Mouse (Mus musculus): ENCODE results near the gene Foxp1.

Foxp1 gene

DNA sequence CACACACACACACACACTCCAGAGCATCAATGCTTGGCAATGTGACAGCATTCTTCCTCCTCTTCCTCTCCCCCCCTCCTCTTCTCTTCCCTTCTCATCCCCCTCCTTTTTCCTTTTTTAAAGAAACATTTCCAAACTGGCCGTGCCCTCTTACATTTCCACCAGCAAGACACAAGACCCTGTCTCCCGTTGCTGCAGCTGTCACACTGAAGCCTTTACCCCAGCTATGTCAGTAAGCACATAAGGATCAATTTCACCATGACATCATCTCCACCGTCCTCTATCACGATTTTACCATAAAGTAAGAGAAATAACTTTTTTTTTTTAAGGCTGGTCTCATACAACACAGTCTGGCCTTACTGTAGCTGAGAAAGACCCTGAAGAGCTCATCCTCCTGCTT is 410.7 kb downstream of the Foxp1 start:
- no peak for DNase-seq

DNA sequence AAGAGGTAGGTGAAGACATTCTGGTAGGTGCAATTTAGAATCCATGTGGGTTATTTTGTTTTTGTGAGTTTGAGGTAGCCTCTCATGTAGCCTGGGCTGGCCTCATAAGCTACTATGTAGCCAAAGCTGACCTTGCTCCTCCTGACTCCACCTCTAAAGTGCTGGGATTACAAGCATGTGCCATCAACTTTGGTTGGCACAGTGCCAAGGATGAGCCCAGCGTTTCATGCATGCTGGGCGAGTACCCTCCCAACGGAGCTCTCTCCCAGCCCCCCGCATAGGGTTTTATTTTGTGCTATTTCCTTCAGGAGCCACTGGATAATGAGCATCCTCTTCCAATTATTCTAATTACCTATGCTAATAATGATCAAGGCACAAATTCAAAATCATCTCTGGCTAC is 414.1 kb downstream of the Foxp1 start:
- no peak for DNase-seq

DNA sequence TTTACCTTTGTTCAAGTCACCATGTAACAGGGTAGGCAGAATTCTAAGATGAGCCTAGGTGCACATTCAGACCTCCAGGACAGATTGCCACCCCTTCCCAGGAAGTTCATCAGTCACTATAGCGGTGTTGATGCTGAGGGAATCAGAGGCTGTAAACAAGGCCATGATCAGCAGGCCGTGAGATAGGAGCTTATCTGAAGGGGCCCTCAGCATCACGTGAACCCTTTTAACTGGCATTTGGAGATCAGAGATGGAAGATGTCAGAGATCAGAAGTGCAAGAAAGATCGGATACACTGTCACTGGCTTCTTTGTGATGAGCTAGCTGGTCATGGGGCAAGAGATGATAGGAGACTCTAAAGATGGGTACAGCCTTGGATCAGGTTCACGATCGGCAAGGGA is 414.8 kb downstream of the Foxp1 start:
- no peak for DNase-seq

DNA sequence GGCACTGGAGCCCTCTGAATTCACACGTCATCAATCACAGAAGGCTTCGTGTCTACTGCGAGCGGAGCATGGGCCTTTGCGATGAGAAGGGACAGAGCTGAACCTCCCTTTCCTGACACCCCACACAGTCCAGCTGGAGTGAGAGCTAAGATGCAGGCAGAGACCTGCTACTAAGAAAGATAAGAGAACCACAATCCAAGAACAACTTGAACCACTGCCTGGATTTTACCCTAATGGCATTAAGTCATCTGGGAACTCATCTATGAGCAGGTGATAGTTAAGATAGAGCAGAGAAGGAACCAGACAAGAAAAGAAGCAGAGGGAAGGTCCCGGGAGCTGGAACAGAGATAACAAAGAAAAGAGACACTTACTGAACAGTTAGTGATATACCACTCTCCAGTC is 415.4 kb downstream of the Foxp1 start:
- no peak for DNase-seq

DNA sequence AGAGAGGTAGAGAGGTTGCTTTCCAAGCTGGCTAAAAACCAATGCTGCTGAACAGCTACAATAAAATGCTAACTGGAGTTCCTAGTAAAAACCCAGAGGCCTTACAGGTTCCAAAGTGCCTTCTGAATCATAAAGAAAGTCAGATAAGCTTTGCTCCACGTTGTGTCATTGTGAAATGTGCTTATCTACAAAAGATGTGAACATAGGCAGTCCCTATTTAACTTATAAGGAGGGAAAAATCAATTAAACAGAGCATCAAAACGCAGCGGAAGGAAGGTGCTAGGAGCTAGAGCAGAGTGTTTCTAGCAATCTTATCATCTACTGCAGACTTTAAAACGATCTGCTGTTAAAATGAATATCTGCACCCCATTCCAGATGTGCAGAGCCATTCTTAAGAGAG is 416.5 kb downstream of the Foxp1 start:
- DNase-seq, result no peak

DNA sequence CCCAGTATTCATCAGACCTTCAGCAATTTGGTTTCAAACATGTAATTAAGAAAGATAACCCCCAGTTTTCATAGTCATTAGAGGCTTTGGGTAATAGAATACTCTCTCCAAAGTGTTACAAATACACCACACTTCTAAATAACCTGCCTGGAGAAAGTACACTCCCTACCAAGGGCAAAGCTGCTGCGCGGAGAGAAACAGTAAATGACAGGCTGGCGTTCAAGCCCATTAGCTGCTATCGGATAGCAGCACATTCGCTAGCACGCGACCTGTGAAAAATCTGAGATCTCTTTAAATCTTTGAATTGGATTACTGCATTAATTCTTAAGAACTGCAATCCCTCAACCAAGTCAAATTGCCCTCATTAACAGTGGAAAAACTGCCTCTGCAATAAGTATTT is 418.1 kb downstream of the Foxp1 start:
- no peak for DNase-seq

DNA sequence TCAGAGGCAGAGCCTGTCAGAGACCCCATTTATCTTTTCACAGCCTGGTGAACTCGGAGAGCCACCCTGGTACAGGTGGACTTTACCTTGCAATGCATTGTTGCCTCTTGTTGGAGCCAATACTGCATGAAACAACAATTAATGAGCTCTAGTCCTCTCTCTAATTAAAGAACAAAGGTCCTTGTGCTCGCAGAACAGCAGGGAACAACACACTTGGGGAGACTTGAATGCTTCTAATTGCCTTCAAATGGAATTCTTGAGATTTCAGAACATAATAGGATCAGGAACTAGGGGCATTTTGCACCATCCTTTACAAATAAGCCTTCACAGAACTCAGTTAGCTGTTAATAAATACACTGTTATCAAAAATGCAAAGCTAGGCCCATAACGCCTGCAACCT is 418.6 kb downstream of the Foxp1 start:
- DNase-seq, result no peak

DNA sequence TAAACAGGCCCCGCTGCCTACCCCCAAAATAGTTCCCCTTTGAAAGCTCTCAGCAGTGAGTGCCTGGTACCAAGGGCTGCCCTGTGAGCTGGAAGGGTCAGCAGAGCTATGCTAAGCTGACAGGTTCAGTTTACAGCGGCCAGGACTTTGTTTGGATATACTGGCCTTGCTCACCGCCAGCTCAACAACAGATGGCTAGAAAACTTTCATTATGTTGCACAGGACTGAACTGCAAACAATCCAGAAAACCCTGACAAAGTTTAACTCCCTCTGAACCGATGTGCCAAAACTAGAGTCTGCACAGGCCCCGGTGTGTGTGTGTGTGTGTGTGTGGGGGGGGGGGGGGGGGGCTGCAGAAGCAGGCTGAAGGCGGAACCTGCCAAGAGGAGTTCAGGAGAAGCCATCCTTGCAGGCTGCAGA is 421.0 kb downstream of the Foxp1 start:
- peak; percentile 55 for DNase-seq

DNA sequence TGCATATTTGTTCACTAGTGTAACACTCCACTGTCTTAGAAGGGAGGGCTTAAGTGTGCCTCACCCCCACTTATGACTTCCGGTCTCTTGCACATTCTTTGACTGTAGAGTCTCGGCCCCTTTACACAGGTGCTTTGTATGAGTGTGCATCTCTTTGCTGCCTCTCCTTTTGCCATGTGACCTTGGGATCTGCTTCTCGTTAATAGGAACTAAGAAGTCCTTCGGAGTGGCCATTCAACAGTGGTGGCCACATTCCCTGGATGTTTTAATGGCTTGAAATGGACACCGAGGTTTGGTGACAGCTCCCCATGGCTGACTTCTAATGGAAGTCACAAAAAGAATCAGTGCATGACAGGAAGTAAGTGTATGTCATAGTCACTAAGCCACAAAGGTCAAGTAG is 422.2 kb downstream of the Foxp1 start:
- no peak for DNase-seq

DNA sequence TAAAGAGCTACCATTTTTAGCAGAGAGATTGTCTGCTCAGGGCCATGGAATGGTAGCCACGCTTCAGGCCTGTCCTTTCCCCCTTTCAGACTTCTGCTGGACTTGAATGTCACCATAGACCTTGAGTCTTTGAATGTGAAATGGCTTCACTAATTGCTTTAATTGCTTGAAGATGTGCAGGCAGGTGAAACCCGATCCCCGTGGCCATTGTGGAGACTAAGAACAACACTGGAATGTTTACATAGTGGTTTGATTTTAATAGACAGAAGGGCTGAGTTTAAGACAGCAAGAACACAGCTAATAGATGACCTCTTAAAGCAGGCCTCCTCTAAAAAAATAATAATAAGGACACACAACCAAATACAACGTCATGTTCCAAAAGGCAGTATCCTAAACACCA is 422.7 kb downstream of the Foxp1 start:
- no peak for DNase-seq

DNA sequence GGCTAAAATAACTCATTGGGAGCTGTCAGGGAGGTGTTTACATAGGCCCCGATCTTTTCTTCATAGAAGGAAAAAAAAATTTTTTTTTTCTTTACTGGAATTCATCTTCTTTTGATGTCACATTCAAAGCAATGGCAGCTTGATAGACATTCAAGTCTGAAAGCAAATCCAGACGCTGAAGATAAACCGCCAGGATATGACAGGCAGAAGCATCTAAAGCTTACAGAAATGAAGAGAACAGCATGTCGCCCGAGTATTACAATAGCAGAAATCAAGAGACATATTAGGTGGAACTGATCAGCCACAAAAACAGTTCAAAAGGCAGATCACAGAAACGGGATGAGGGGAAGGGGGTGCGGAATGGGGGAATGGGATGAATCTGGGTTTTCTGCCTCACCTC is 425.3 kb downstream of the Foxp1 start:
- DNase-seq, result no peak

DNA sequence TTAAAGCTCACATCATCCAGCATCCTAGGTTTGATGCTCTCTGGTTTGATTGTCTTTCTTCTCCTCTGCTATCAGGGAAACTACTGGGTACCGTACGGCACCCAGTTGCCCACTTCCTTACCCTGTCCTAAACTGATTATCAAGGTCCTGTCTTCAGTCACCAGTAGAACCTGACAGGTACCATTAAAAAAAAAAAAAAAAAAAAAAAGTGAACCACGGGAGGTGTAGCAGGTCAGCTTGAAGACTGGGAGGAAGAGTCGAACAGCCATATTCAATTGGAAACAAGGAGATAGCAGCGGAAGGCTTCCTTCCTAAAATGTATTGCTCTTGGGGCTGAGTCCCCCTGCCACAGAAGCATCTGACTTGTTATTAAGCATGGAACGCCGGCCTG is 425.8 kb downstream of the Foxp1 start:
- no peak for DNase-seq

DNA sequence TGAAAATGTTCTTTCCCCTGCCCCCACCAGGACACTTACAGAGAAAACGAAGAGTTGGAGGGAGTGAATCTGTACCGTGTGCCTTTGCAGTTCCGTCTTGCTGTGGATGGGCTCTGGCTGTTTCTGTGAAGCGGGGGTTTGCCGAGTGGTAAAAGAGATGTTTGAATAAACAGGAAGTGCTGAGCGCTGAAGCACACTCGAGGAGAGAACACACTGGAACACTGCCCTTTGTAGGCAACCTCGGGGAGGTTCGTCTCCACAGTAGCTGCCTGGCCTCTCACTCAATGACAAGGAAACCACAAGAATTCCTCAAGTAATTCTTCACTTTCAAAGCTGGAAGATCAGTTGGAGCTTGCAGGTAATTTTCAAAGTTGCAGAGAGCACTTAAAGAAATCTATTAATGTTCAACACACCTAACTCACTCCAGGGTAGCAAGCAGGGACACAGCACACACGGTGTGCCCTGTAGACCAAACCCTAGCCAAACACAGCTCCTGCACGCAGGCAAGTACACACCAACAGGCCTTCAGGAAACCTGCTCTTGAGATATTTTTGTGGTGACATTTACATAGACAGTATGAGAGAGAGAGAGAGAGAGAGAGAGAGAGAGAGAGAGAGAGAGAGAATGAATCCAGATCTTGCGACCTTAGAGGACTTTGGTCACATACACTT is 426.3 kb downstream of the Foxp1 start:
- peak; percentile 45 for DNase-seq

DNA sequence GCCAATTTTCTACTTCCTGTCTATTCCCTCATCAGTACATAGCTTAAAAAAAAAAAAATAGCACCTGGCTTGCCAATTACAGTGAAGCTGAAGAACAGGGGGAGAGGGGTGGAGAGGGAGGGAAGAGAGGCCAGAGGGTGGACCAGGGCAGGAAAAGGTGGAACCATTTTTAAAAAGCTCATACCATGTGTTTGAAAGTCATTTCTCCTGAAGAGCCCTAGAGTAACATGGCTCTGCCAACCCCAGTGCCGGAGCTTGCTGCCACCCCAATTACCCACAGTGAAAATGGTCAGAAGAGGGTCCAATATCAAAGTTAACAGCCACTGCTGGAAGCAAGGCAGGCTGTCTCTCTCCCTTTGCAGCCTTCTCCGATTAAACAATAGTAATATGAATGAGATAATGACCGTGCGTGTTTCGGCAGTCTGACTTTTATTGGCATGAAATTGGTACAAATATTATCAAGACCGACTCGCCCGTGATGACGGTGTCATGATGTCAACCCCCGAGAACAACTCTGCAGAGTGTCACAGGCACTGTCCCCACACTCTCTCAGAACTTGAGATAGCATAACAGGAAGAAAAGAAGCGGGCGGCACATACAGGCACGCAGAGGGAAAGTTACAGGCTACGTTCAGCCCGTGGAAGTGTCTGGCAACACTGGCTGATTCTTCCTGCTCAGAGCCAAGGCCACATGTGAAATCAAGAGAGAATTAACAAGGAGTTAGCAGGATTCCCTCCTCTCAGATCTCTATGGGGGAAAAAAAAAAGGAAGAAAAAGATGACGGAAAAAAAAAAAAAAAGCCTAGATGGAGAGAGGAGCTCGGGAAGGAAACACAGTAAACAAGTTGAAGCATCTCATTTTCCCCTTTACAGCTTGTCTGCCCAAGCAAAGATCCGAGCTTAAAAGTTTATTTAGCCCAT is 427.1 kb downstream of the Foxp1 start:
- DNase-seq, result peak; percentile 52

DNA sequence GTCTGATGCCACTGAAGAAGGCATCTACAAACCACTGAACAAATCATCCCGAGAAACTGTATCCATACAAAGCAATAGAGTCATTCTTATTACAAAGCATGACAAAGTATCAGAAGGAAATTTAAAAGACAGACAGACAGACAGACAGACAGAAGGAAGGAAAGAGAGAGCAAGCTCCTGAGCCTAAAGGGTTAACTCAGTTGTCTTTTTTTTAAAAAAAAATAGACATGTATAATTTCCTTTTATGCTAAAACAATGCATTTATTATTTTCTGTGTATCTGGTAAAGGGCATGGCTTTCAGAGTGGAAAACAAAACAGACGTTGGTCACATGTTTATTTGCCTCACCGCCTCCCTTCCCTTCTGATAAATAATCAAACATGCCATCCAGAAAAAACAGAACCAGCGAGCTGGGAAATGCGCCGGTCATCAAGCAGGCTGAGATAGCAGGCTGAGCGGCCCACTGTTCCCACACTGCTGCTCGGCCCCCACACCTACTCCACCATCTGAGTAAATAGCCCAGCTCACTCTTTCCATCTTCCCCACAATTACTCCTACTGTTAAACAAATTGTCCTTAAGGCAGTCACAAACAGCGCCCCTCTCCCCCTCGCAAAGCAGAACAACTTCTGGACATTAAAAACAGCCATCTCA is 428.1 kb downstream of the Foxp1 start:
- peak; percentile 45 for DNase-seq

DNA sequence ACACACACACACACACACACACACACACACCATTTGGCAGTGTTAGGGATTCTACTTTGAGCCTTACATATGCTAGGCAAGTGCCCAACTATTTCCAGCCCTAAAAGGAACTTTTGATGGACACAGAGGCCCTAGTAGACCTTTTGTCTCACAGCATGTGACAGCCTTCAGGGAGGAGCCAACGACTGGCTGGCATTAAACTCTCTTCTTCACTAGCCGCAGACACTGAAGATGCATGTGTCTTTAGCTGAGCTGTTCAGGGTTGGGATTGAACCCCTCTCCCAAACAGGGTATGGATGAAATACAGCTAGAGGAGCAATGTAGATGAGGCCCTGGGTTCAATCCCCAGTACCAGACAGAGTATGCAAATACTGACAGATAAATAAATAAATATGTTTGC is 428.7 kb downstream of the Foxp1 start:
- DNase-seq, result no peak

DNA sequence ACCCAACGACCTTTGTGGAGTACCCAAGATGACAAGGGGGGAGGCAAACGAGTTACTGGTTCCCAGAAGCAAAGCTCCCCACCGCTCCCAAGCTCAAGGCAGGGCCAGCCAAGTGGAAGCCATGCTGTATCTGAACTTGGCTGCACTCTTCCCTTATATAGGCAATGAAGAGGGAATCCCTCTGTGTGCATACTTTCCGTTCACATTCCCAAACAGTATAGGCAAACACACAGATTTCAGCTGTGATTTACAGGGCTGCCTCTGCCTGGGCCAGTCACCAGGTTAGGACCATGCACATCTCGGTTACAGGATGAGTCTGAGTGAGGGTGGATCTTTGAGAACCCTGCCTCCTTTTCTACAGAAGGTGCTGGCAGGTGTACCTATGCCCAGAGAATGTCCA is 429.3 kb downstream of the Foxp1 start:
- DNase-seq, result no peak

DNA sequence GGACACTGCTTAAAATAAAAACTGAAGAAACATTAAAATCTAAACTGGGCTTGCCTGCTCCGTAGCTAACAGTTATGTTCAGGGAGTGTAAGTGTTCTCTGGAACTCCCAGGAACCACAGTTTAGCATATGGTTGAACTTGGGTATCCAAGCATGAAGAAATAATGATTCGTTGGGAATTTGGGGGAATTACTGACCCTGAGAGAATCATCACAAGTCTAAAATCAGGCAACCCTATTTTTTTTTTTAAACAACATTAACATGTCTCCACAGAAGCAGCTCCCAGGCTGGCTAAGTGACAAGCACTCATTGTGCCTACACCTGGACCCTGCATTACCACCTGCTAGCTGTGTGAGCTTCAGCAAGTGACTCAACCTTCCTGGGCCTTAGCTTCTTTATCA is 430.7 kb downstream of the Foxp1 start:
- no peak for DNase-seq

DNA sequence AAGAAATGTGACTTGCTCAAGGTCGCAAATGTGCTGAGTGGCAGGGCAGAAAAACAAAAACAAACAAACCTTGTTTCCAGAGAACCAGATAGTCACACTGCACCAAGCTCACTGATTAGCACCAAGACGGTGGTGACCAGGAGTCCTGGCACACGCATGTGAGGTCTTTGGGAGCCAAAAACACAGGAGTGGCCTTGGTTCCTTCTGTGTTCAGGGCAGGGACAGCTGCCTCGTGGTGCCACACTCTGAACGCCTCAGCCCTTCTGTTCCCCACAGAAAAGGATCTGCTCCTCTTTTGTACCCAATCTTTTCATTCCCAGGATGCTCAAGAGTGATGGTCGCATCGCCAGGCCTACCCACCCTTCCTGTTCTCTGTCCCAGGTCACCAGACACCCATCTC is 434.9 kb downstream of the Foxp1 start:
- DNase-seq, result no peak

DNA sequence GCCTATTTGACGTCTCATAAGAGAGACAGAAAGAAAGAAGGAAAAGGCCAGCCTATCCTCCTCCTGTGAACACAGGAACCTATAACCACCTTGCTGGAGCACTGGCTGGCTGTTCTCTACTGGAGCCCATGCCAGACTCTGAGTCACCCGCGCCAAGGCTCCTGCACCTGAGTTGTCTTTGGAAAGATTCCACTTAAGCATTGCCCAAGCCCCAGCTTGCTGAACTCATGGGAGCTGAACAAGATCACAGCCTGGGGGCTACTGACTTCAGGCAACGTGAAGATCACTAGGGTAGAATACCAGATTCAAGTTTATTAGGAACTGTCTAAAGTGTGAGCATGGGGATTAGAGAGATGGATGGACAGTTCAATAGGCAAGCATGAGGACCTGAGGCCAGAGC is 437.6 kb downstream of the Foxp1 start:
- DNase-seq, result no peak

DNA sequence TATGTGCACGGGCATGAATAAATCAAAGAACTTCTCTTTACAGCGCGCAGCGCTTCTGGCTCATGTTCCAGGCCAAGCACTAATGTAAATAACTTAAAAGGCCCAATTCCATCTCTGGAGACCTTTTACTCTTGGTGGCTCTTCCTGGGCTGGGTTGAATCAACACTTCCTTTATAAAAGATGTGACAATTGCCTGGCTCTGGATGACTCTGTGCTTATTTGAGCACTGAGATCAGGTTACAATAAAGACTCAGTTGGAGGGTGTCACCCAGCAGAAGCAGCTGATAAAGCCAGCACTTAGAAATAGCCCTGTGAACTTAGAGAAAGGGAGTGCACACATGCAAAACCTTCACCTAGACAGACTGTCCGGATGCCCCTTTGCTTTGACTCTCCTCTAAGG is 441.3 kb downstream of the Foxp1 start:
- DNase-seq, result no peak

DNA sequence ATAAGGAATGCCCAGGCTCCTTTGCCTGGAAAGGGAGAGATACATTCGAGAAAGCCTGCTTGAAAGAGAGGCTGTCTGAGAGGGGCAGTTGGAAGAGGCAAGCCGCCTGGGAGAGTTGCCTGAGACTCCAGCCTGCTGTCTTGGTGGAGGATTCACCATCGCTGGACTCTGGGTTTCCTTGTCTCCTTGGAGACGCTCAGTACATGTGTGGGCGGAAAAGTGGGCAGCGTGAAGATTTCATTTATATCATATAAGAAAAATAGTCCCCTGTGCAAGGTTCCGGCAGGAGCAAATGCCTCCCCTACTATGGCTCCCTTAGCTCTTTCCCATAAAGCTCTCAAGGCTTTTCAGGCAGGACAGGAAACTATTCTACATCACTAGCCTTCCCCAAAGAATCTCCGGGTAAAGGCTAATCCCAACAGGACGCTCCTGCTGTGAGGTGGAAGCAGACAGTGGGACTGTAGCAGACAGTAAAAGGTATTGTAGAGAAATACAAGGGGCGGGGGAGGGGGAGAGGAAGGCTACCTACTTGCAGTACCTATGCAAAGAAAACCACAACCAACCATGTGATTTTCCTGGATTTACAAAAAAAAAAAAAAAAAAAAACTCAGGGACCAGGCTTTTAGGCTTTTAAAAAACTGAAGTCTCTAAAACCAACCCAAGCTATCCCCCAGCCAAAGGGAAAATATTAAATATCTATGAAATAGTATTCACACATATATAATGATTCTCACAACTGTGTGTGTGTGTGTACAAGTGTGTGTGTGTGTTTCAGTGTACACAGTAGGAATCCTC is 443.3 kb downstream of the Foxp1 start:
- DNase-seq, result no peak

DNA sequence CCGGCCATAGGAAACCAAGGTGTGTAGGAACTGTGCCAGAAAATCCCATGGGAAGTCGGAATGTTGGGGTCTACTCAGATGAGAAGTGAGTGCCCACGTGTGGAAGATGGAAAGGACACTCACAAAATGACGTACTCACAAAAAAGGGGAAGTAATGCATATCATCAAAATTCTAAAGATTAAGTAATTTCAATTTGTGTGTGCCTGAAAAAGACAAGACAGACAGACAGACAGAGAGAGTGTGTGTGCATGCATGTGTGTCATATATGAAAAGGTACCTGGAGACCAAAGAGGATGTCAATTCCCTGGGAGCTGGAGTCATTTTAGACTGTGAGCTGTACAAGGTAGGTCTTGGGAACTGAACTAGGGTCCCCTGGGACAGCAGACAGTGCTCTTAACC is 444.4 kb downstream of the Foxp1 start:
- no peak for DNase-seq

Measured in liver (tissue).